Mouse (Mus musculus): Measurements from ENCODE around the gene Camta1. TPM values are rescaled to one million over a fixed set of nuclear protein-coding genes. Genes with fewer than 3 reads are reported as not detected.
A peak's percentile ranks its signal among the peaks of the same experiment; 100 is the strongest.

Camta1 gene
- polyA plus RNA-seq, 1 experiment from 2014 or later: 137 TPM

DNA sequence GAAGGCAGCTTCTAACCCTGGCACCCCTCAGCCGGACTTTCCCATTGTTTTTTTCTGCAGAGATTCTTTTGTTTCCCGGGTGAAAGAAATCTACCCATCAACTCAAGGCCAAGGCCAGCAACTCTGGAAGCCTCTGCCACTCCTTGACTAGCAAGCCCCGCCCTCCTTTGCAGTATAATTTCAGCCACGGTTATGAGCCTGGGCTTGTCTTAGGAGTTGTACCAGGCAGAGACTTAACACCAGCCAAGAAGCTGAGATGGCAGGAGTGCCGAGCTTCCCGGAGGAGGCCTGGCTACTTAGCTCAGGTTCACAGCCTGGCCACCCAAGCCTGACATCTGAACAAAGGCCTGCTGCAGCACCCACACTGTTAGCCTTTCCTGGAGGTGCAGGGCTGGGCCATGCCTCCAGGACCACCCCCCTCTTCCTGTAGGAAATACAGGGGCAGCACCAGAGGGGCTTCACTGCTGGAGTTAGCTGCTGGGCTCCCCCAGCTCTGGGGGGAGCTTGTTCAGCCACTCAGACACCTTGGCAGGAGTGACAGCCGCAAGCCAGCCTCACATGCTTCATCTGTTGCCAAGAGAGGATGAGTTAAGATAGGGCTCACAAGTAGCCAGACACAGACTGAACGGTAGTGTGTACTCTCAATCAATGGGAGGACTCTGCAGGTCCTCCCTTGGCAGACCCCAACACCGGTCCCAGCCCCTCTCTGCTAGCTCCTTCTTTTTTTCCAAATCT is 730.8 kb downstream of the Camta1 start:
- H3K4me3 ChIP-seq (ENCODE audit: low read depth, low read length): no peak overlapping the region
- no peak overlapping the region for H3K27ac ChIP-seq (ENCODE audit: low read depth, low read length)
- peaks cover 20% of the 10 kb centered on the region for H3K4me1 ChIP-seq (ENCODE audit: control insufficient read depth, insufficient read depth, low read length)
- H3K9me3 ChIP-seq (replicated peaks; ENCODE audit: control insufficient read depth, low read length): no peaks in the 10 kb centered on the region
- no peak overlapping the region for H3K4me2 ChIP-seq
- no peaks in the 10 kb centered on the region for H3K36me3 ChIP-seq (ENCODE audit: control insufficient read depth, insufficient read depth, low read length)
- H3K9ac ChIP-seq (ENCODE audit: low read depth, low read length): no peak overlapping the region
- ATAC-seq (replicated peaks; ENCODE audit: insufficient number of reproducible peaks, low FRiP score, low TSS enrichment): no peak
- peaks cover 3% of the 10 kb centered on the region for H3K27me3 ChIP-seq (ENCODE audit: control insufficient read depth, insufficient read depth, low read length)
- WGBS (ENCODE audit: insufficient replicate concordance): 63% methylated on average over 9 of the region's 9 CpGs

DNA sequence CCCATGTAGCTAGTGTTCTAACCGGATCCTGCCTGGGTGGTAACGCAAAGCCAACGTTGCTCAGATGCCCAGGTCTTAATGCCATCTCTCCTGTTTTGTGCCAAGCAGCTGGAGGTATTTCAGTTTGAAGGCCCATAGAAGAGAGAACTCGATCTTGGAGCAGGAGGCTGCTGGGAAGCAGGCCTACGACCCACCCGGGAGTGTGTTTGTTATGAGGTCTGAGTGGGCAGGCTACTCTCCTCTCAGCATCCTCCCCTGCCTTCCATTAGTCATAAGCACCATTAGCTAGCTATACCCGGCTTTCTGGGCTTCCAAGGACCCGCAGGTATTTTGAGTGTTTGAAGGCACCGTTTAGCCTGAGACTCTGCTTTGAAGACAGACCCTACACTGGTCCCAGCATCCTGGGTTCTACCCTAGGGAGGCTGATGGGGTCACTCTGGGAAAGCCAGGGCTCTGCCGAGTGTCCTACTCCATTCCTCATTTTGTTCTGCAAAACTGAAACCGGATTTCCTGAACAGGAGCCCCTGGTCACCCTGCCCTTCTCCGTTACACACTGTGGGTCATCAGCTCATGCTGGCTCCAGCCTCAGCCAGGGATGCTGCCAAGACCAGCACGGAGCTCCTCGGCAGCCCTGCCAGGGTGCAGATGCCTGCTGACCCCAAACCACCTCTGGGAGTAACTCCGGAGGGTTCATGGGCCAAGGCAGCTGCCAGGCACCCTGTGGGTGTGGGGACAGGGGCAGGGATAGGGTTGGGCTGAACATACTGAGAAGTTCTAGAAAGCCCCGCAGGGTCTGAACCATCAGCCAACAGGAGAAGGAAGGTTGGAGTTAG is 731.7 kb downstream of the Camta1 start:
- Histone ChIP-seq H3K4me2 (peak overlapping the region; percentile 98), H3K27ac (ENCODE audit: low read depth, low read length) (no peak overlapping the region), H3K27me3 (ENCODE audit: control insufficient read depth, insufficient read depth, low read length) (peaks cover 3% of the 10 kb centered on the region), H3K9me3 (replicated peaks; ENCODE audit: control insufficient read depth, low read length) (no peaks in the 10 kb centered on the region), H3K9ac (ENCODE audit: low read depth, low read length) (no peak overlapping the region; the same call in 1 of the 2 replicates), H3K4me3 (ENCODE audit: low read depth, low read length) (peak overlapping the region; percentile 65; the same call in 1 of the 2 replicates), H3K36me3 (ENCODE audit: control insufficient read depth, insufficient read depth, low read length) (no peaks in the 10 kb centered on the region), H3K4me1 (ENCODE audit: control insufficient read depth, insufficient read depth, low read length) (peaks cover 26% of the 10 kb centered on the region)
- WGBS (ENCODE audit: insufficient replicate concordance): 62% methylated on average over 16 of the region's 16 CpGs
- ATAC-seq (replicated peaks; ENCODE audit: insufficient number of reproducible peaks, low FRiP score, low TSS enrichment): no peak

DNA sequence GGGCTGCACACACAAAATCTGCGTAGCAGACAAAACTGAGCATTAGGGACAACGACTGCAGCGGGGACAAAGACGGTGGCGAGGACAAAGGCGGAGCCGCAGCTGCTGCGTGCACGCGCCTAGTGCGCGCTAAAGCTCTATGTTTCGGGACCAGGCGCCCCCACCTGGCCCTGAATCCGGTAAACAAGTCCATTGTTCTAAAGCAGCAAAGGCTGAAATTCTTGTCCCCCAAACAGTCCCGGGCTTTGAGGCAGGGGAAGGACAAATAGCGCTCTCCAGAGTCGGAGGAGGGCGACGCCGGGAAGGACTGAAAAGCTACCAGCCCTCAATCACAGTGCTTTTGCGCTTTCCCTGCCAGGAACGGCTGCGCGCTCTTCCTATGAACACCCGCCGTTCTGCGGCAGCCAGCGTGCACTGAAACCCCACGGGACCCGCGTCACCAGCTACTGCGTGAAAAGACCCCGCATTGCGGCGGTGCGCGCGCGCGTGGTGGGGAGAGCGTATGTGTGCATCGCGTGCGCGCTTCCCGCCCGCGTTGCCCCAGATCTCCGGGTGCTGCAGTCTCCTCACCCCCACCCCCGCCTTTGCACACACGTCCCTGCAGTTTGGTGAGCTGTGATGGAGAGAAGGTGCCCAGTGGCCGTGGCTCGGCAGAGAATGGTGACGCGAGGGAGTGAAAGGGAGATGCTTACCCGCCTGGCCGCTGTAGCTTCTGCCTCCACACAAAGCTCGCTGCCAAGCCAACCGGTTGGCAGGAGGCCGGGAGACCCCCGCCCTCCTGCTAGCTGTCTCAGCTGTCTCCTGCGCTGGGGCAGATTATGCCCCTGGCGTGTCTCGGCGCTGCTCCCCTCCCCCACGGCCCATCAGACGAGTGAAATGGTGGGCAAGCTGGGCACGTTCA is 732.8 kb downstream of the Camta1 start:
- H3K9ac ChIP-seq (ENCODE audit: low read depth, low read length): peak overlapping the region; percentile 87
- H3K4me3 ChIP-seq (ENCODE audit: low read depth, low read length): peak overlapping the region; percentile 65
- under 1% methylated on average over 69 of the region's 69 CpGs for WGBS (ENCODE audit: insufficient replicate concordance)
- H3K27me3 ChIP-seq (ENCODE audit: control insufficient read depth, insufficient read depth, low read length): peaks cover 3% of the 10 kb centered on the region
- peak overlapping the region; percentile 98 for H3K4me2 ChIP-seq
- ATAC-seq (replicated peaks; ENCODE audit: insufficient number of reproducible peaks, low FRiP score, low TSS enrichment): peak; percentile 53; the same call in 1 of the 2 replicates
- peaks cover 28% of the 10 kb centered on the region for H3K4me1 ChIP-seq (ENCODE audit: control insufficient read depth, insufficient read depth, low read length)
- H3K9me3 ChIP-seq (replicated peaks; ENCODE audit: control insufficient read depth, low read length): no peaks in the 10 kb centered on the region
- H3K36me3 ChIP-seq (ENCODE audit: control insufficient read depth, insufficient read depth, low read length): no peaks in the 10 kb centered on the region
- peak overlapping the region; percentile 76 for H3K27ac ChIP-seq (ENCODE audit: low read depth, low read length)

DNA sequence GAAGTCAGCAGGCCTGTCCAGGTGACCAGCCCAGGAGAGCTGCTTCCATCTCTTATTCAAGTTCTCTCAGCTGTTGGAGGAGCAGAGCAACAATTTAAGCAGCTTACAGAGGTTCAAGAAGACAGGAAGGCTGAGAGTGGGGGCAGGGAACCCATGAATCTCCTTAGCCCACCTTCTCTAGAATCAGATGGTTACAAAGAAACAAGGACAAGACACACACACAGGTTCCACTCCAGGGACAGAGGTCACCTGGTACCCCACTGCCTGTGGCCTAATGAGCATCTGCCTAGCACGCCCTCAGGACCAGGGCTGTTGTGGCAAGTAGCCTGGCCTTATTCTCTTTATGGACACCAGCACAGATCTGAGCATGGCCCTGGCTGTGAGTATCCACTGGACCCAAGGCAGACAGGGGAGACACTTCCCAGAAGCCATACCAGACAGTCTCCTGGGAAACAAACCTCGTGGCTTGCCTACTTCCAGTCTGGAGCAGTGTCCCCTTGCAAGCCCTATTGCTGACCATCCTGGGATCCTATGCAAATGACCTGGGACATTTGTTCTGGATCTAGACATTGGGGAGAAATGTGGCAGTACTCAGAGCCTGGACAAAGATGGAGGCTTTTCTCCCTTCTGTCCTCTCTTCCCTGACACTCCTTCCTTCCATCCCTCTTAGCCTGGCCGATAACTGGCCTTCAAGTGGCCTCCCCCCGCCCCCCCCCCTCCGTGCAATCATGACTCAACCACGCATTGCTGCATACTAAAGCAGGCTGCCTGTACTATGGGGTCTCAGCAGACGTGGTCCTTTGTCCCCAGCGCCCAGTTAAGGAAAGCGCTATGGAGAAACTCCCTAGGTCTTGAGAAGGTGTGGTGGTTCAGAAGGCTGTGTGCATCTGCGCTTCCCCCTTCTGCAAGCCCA is 733.8 kb downstream of the Camta1 start:
- H3K9me3 ChIP-seq (replicated peaks; ENCODE audit: control insufficient read depth, low read length): no peaks in the 10 kb centered on the region
- peak overlapping the region; percentile 98 for H3K4me2 ChIP-seq
- peak overlapping the region; percentile 76 for H3K27ac ChIP-seq (ENCODE audit: low read depth, low read length)
- peak; percentile 20; the same call in 1 of the 2 replicates for ATAC-seq (replicated peaks; ENCODE audit: insufficient number of reproducible peaks, low FRiP score, low TSS enrichment)
- H3K27me3 ChIP-seq (ENCODE audit: control insufficient read depth, insufficient read depth, low read length): peaks cover 3% of the 10 kb centered on the region
- peak overlapping the region; percentile 65 for H3K4me3 ChIP-seq (ENCODE audit: low read depth, low read length)
- H3K9ac ChIP-seq (ENCODE audit: low read depth, low read length): peak overlapping the region; percentile 87
- H3K4me1 ChIP-seq (ENCODE audit: control insufficient read depth, insufficient read depth, low read length): peaks cover 28% of the 10 kb centered on the region
- H3K36me3 ChIP-seq (ENCODE audit: control insufficient read depth, insufficient read depth, low read length): no peaks in the 10 kb centered on the region
- 9% methylated on average over 9 of the region's 10 CpGs for WGBS (ENCODE audit: insufficient replicate concordance)

DNA sequence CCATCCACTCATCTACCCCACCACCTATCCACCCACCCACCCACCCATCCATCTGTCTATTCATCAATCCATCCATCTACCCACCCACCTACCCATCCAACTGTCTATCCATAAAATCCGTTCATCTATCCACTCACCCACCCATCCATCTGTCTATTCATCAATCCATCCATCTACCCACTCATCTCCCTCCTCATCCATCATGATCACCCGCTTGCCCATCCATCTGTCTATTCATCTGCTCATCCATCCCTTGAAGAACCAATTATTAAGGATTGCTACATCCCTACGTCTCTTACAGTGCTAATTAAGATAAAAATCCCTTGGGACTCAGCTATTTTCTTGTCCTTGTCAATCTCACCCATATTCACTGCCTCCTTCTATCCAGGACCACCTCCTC is 742.8 kb downstream of the Camta1 start:
- H3K4me3 ChIP-seq (ENCODE audit: low read depth, low read length): no peak overlapping the region
- no peaks in the 10 kb centered on the region for H3K9me3 ChIP-seq (replicated peaks; ENCODE audit: control insufficient read depth, low read length)
- H3K36me3 ChIP-seq (ENCODE audit: control insufficient read depth, insufficient read depth, low read length): no peaks in the 10 kb centered on the region
- no peak overlapping the region for H3K4me2 ChIP-seq
- 77% methylated on average over 3 of the region's 3 CpGs for WGBS (ENCODE audit: insufficient replicate concordance)
- peaks cover 5% of the 10 kb centered on the region; the same call in 1 of the 2 replicates for H3K4me1 ChIP-seq (ENCODE audit: control insufficient read depth, insufficient read depth, low read length)
- H3K9ac ChIP-seq (ENCODE audit: low read depth, low read length): no peak overlapping the region
- no peaks in the 10 kb centered on the region for H3K27me3 ChIP-seq (ENCODE audit: control insufficient read depth, insufficient read depth, low read length)
- H3K27ac ChIP-seq (ENCODE audit: low read depth, low read length): no peak overlapping the region
- no peak for ATAC-seq (replicated peaks; ENCODE audit: insufficient number of reproducible peaks, low FRiP score, low TSS enrichment)

DNA sequence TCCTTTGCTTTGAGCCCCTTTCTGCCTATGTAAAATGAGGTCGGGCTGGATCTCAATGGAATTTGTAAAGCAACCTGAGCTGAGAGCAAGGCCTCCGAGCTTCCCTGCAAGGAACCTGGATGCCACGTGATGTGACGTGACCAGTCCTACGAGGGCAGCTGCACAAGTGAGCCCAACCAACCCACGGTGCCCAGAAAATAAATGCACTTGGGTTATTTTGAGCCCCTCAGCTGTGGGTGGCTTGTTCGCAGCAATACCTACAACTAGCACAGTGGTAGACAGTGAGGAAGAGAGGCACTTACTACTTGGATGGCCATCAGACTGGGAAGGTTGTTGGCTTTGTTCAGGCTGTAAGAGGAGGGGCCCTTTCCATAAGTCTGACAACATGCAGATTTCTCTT is 747.1 kb downstream of the Camta1 start:
- 79% methylated on average over 7 of the region's 7 CpGs for WGBS (ENCODE audit: insufficient replicate concordance)
- Histone ChIP-seq H3K4me1 (ENCODE audit: control insufficient read depth, insufficient read depth, low read length) (no peaks in the 10 kb centered on the region), H3K4me3 (ENCODE audit: low read depth, low read length) (no peak overlapping the region), H3K36me3 (ENCODE audit: control insufficient read depth, insufficient read depth, low read length) (no peaks in the 10 kb centered on the region), H3K9ac (ENCODE audit: low read depth, low read length) (no peak overlapping the region), H3K9me3 (replicated peaks; ENCODE audit: control insufficient read depth, low read length) (no peaks in the 10 kb centered on the region), H3K27ac (ENCODE audit: low read depth, low read length) (no peak overlapping the region), H3K27me3 (ENCODE audit: control insufficient read depth, insufficient read depth, low read length) (peaks cover 15% of the 10 kb centered on the region), H3K4me2 (no peak overlapping the region)
- no peak for ATAC-seq (replicated peaks; ENCODE audit: insufficient number of reproducible peaks, low FRiP score, low TSS enrichment)

DNA sequence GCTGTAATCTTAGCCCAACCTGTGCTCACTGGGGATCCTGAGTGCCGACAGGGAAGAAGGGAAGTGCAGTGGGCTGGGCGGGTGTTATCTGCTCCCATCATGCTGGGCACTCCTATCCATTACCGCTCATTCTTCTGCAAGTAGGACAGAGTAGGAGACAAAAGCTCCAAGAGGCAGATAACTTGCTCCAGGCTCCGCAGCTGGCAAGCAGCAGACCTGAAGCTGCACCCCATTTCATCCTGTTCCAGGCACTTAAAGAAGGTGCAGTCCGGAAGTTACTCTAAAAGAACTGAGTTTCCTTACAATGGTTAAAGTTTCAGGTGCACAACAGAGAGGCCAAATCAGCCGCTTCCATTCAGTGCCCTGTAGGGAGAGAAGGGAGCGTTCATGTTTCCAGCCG is 750.5 kb downstream of the Camta1 start:
- ATAC-seq (replicated peaks; ENCODE audit: insufficient number of reproducible peaks, low FRiP score, low TSS enrichment): no peak
- Histone ChIP-seq H3K4me3 (ENCODE audit: low read depth, low read length) (no peak overlapping the region), H3K4me1 (ENCODE audit: control insufficient read depth, insufficient read depth, low read length) (peaks cover 2% of the 10 kb centered on the region; the same call in 1 of the 2 replicates), H3K36me3 (ENCODE audit: control insufficient read depth, insufficient read depth, low read length) (no peaks in the 10 kb centered on the region), H3K27me3 (ENCODE audit: control insufficient read depth, insufficient read depth, low read length) (peaks cover 28% of the 10 kb centered on the region), H3K4me2 (no peak overlapping the region), H3K27ac (ENCODE audit: low read depth, low read length) (no peak overlapping the region), H3K9ac (ENCODE audit: low read depth, low read length) (no peak overlapping the region), H3K9me3 (replicated peaks; ENCODE audit: control insufficient read depth, low read length) (no peaks in the 10 kb centered on the region)
- 36% methylated on average over 8 of the region's 8 CpGs for WGBS (ENCODE audit: insufficient replicate concordance)
